Mouse (Mus musculus) intestine, postnatal 0 days (tissue): ENCODE measurements around the gene Cmtm8. TPM values are rescaled to one million over a fixed set of nuclear protein-coding genes. Genes with fewer than 3 reads are reported as not detected.

Experiments used
- ATAC-seq: fragments of 200-750 bp; cut with Nextera tagmentation; 2 replicates; pipeline ENCODE4 v1.8.0; 2017; ENCODE audit warnings: mild to moderate bottlenecking, moderate TSS enrichment, moderate library complexity
- H3K27ac ChIP-seq: fragments of 300-500 bp; sonication (generic); 2 replicates; pipeline ENCODE4 v1.5.1; 2014; ENCODE audit warnings: mild to moderate bottlenecking, low read depth, low read length, moderate library complexity
- H3K27me3 ChIP-seq: fragments of 300-500 bp; sonication (generic); replicated peaks from 2 replicates; pipeline ENCODE4 v1.6.1; 2014; ENCODE audit warnings: low read length, mixed read lengths; ENCODE audit not compliant: control insufficient read depth, insufficient read depth
- H3K36me3 ChIP-seq: fragments of 300-500 bp; sonication (generic); 2 replicates; pipeline ENCODE4 v1.6.1; 2014; ENCODE audit warnings: mild to moderate bottlenecking, moderate library complexity; ENCODE audit not compliant: control insufficient read depth, insufficient read depth
- H3K4me1 ChIP-seq: fragments of 300-500 bp; sonication (generic); replicated peaks from 2 replicates; pipeline ENCODE4 v1.6.1; 2014; ENCODE audit warnings: antibody characterized with exemption, low read length, mixed read lengths; ENCODE audit not compliant: control insufficient read depth, insufficient read depth
- H3K4me2 ChIP-seq: fragments of 300-500 bp; sonication (generic); replicated peaks from 2 replicates; pipeline ENCODE4 v1.6.1; 2014; ENCODE audit warnings: low read depth, mild to moderate bottlenecking, moderate library complexity
- H3K4me3 ChIP-seq: fragments of 300-500 bp; sonication (generic); 2 replicates; pipeline ENCODE4 v1.5.1; 2014; ENCODE audit warnings: low read depth, low read length
- H3K9ac ChIP-seq: fragments of 300-500 bp; sonication (generic); 2 replicates; pipeline ENCODE4 v1.6.1; 2014; ENCODE audit warnings: mild to moderate bottlenecking, low read depth, low read length
- H3K9me3 ChIP-seq: fragments of 300-500 bp; sonication (generic); 2 replicates; pipeline ENCODE4 v1.6.1; 2016; ENCODE audit warnings: mixed run types; ENCODE audit not compliant: control insufficient read depth
- CTCF ChIP-seq: sonication (generic); IDR thresholded peaks from 2 replicates; pipeline ENCODE4 v1.5.1; 2016; ENCODE audit warnings: low read depth, mild to moderate bottlenecking, control low read depth, antibody characterized with exemption, moderate library complexity
- WGBS: fragments of 180-500 bp; shearing (Covaris S2); extraction: QIAGEN DNeasy Blood & Tissue Kit; methylation state at CpG from one replicate; pipeline ENCODE4 v1.1.7; 2014; 5-methylcytosine and 5-hydroxymethylcytosine counted together
- polyA plus RNA-seq: library from polyadenylated mRNA; unstranded; fragments of >200 nt; fragmentation: Nextera tagmentation; extraction: Ambion mirVana; gene quantifications from 2 replicates; pipeline ENCODE4 v1.2.1, GENCODE M21; 2015

Gene Cmtm8
- polyA plus RNA-seq, 1 experiment from 2014 or later, result 91.5 TPM

GRCm38 (mm10) chr9:114828377-114828776 lies 15.6 kb downstream of the Cmtm8 start:
- Histone ChIP-seq H3K36me3 (no peaks in the 10 kb centered on the region; the same call in 1 of the 2 replicates), H3K27me3 (no peaks in the 10 kb centered on the region), H3K9ac (no peak overlapping the region), H3K9me3 (no peaks in the 10 kb centered on the region), H3K27ac (no peak overlapping the region), H3K4me1 (no peaks in the 10 kb centered on the region), H3K4me2 (no peak overlapping the region), H3K4me3 (no peak overlapping the region)
- WGBS, result 97% methylated on average over 6 of the region's 6 CpGs
- peak; percentile 55 for TF ChIP-seq CTCF
- no peak for ATAC-seq

- no peak overlapping the region for H3K4me3 ChIP-seq
- TF ChIP-seq CTCF, result no peak
- H3K4me1 ChIP-seq, result no peaks in the 10 kb centered on the region
- no peaks in the 10 kb centered on the region for H3K9me3 ChIP-seq
- no peak overlapping the region for H3K9ac ChIP-seq
- no peaks in the 10 kb centered on the region; the same call in 1 of the 2 replicates for H3K36me3 ChIP-seq
- 42% methylated on average over 1 of the region's 1 CpGs for WGBS
- H3K27ac ChIP-seq, result no peak overlapping the region
- no peak for ATAC-seq
- no peaks in the 10 kb centered on the region for H3K27me3 ChIP-seq
- H3K4me2 ChIP-seq, result no peak overlapping the region
Measured at GRCm38 (mm10) chr9:114827242-114827852, 16.6 kb downstream of the Cmtm8 start.

GRCm38 (mm10) chr9:114824166-114824565 lies 19.8 kb downstream of the Cmtm8 start:
- H3K27ac ChIP-seq, result peak overlapping the region; percentile 2; the same call in 1 of the 2 replicates
- H3K27me3 ChIP-seq, result no peaks in the 10 kb centered on the region
- H3K36me3 ChIP-seq, result no peaks in the 10 kb centered on the region; the same call in 1 of the 2 replicates
- H3K9me3 ChIP-seq, result no peaks in the 10 kb centered on the region
- 60% methylated on average over 7 of the region's 7 CpGs for WGBS
- H3K4me1 ChIP-seq, result no peaks in the 10 kb centered on the region
- no peak overlapping the region for H3K9ac ChIP-seq
- no peak overlapping the region for H3K4me2 ChIP-seq
- no peak for TF ChIP-seq CTCF
- no peak for ATAC-seq
- H3K4me3 ChIP-seq, result no peak overlapping the region

- H3K4me1 ChIP-seq, result peaks cover 9% of the 10 kb centered on the region; the same call in 1 of the 2 replicates
- H3K4me3 ChIP-seq, result no peak overlapping the region
- 40% methylated on average over 15 of the region's 15 CpGs for WGBS
- no peaks in the 10 kb centered on the region for H3K27me3 ChIP-seq
- H3K27ac ChIP-seq, result peak overlapping the region; percentile 86
- no peak for TF ChIP-seq CTCF
- no peaks in the 10 kb centered on the region for H3K9me3 ChIP-seq
- peak; percentile 94 for ATAC-seq
- H3K4me2 ChIP-seq, result peak overlapping the region; percentile 18; the same call in 1 of the 2 replicates
- H3K36me3 ChIP-seq, result no peaks in the 10 kb centered on the region
- no peak overlapping the region for H3K9ac ChIP-seq
Measured at GRCm38 (mm10) chr9:114821548-114822289, 22.2 kb downstream of the Cmtm8 start.

- H3K4me2 ChIP-seq, result no peak overlapping the region
- 82% methylated on average over 3 of the region's 3 CpGs for WGBS
- no peaks in the 10 kb centered on the region for H3K27me3 ChIP-seq
- H3K9me3 ChIP-seq, result no peaks in the 10 kb centered on the region
- no peaks in the 10 kb centered on the region for H3K36me3 ChIP-seq
- no peak for ATAC-seq
- H3K9ac ChIP-seq, result no peak overlapping the region
- H3K27ac ChIP-seq, result no peak overlapping the region
- no peak for TF ChIP-seq CTCF
- no peak overlapping the region for H3K4me3 ChIP-seq
- peaks cover 11% of the 10 kb centered on the region; the same call in 1 of the 2 replicates for H3K4me1 ChIP-seq
Measured at GRCm38 (mm10) chr9:114818918-114819317, 25.0 kb downstream of the Cmtm8 start.

GRCm38 (mm10) chr9:114817012-114817411 lies 26.9 kb downstream of the Cmtm8 start:
- H3K27me3 ChIP-seq, result no peaks in the 10 kb centered on the region
- WGBS, result 40% methylated on average over 7 of the region's 7 CpGs
- H3K4me2 ChIP-seq, result 0 out of 2 replicates have a peak overlapping the region, but pooled peaks have one; percentile 30
- no peaks in the 10 kb centered on the region for H3K36me3 ChIP-seq
- peak overlapping the region; percentile 50; the same call in 1 of the 2 replicates for H3K27ac ChIP-seq
- no peak overlapping the region for H3K9ac ChIP-seq
- no peak overlapping the region for H3K4me3 ChIP-seq
- peaks cover 11% of the 10 kb centered on the region; the same call in 1 of the 2 replicates for H3K4me1 ChIP-seq
- no peak for TF ChIP-seq CTCF
- no peaks in the 10 kb centered on the region for H3K9me3 ChIP-seq
- no peak for ATAC-seq
